In genomic region chr19:60245250-60245649, GRCm38 (mm10) we compare ENCODE assay signal across 26 mouse cellular contexts.
"Had no signal": no experiment of that assay in that cellular context is flagged by ENCODE, and none has a peak within 500 bp of the region (broad histone marks: within the 10 kb centered on the region; RNA-seq: fewer than 3 reads in every experiment).

No protein-coding gene starts in this region.

- ATAC-seq: hindbrain, postnatal 0 days; intestine, embryonic 16.5 days; liver, embryonic 12.5 days had no signal

- H3K4me3 ChIP-seq: gastrocnemius, adult 2 months; heart, adult 2 months; heart, embryonic 13.5 days; heart, embryonic 15.5 days; hindbrain, embryonic 13.5 days; hindbrain, embryonic 15.5 days; kidney, embryonic 15.5 days; left cerebral cortex, adult 2 months; limb, embryonic 15.5 days; liver, embryonic 12.5 days had no signal

- H3K9ac ChIP-seq: heart, embryonic 13.5 days; heart, embryonic 15.5 days; hindbrain, embryonic 13.5 days; hindbrain, embryonic 15.5 days; kidney, embryonic 15.5 days; limb, embryonic 15.5 days; liver, embryonic 12.5 days; liver, embryonic 14.5 days had no signal

- H3K9me3 ChIP-seq: heart, embryonic 13.5 days; heart, embryonic 15.5 days; hindbrain, embryonic 13.5 days; hindbrain, embryonic 15.5 days; kidney, embryonic 15.5 days; limb, embryonic 15.5 days; liver, embryonic 12.5 days had no signal

- H3K27ac ChIP-seq: gastrocnemius, adult 2 months; heart, adult 2 months; heart, embryonic 13.5 days; heart, embryonic 15.5 days; hindbrain, embryonic 13.5 days; hindbrain, embryonic 15.5 days; hindbrain, postnatal 0 days; kidney, embryonic 15.5 days; kidney, postnatal 0 days; left cerebral cortex, adult 2 months; limb, embryonic 15.5 days; liver, embryonic 12.5 days; liver, embryonic 14.5 days had no signal

- H3K4me1 ChIP-seq: heart, embryonic 13.5 days; heart, embryonic 15.5 days; kidney, embryonic 15.5 days; limb, embryonic 15.5 days; liver, embryonic 12.5 days had no signal

- H3K27me3 ChIP-seq: heart, embryonic 13.5 days; heart, embryonic 15.5 days; hindbrain, embryonic 13.5 days; hindbrain, embryonic 15.5 days; kidney, embryonic 15.5 days; liver, embryonic 12.5 days had no signal

- H3K4me2 ChIP-seq: heart, embryonic 11.5 days; heart, embryonic 13.5 days; heart, embryonic 15.5 days; hindbrain, embryonic 13.5 days; hindbrain, embryonic 15.5 days; kidney, embryonic 15.5 days; limb, embryonic 15.5 days; liver, embryonic 12.5 days had no signal

- DNase-seq: gastrocnemius, adult 2 months; gastrocnemius, postnatal 10 days; gastrocnemius, postnatal 36 days; heart, adult 11 months; heart, adult 2 months; heart, postnatal 14 days; heart, postnatal 36 days; kidney, adult 11 months; kidney, adult 2 months; kidney, adult 9 months; kidney, postnatal 14 days; kidney, postnatal 36 days; layer of hippocampus, adult 9-11 months had no signal

- H3K36me3 ChIP-seq: heart, embryonic 13.5 days; heart, embryonic 15.5 days; hindbrain, embryonic 13.5 days; hindbrain, embryonic 15.5 days; kidney, embryonic 15.5 days; limb, embryonic 15.5 days; liver, embryonic 12.5 days had no signal
